Mouse (Mus musculus) embryo, embryonic 10.5 days (tissue): ENCODE results near the gene Msh6.
"Not testable (repeated sequence)": the region's sequence is repeated elsewhere in the genome, so short reads cannot be mapped to it uniquely, and the experiment has no call there.

Source experiments
- DNase-seq: peaks from one replicate; pipeline ENCODE4 v3.0.0-alpha.2; 2015; ENCODE audit warnings: low spot score

Gene Msh6

DNA sequence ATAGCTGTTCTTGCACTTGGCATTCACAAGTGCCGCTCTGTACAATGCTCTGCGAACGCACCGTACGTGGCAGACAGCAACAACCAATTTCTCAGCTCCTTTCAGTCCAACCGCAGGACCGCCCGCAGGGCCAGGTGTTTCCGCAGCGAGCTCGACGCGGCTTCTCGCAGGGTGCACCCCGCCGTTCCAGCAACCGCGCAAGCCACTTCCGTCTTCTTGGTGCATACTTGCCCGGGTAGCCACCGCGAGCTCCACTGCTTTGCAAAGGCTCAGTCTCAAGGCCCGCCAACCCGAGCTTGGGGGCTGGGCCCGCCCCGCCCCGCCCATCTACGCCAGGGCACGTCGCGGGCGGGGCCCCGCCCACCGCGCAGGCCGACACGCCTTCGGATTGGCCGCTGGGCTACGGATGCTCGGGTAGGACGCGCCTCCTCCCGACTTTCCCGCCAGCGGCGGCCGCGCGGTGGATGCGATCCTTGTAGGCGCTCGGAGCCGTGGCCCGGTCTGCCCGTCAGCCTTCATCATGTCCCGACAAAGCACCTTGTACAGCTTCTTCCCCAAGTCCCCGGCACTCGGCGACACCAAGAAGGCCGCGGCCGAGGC lies at the start of gene Msh6:
Gene Msh6 (plus strand): TSS at position 434 of the 600 bp plus-strand sequence.
- DNase-seq = peak; percentile 96

- no peak for DNase-seq
Measured at GRCm38 (mm10) chr17:87934326-87934725, 40.5 kb upstream of the Msh6 start.

DNA sequence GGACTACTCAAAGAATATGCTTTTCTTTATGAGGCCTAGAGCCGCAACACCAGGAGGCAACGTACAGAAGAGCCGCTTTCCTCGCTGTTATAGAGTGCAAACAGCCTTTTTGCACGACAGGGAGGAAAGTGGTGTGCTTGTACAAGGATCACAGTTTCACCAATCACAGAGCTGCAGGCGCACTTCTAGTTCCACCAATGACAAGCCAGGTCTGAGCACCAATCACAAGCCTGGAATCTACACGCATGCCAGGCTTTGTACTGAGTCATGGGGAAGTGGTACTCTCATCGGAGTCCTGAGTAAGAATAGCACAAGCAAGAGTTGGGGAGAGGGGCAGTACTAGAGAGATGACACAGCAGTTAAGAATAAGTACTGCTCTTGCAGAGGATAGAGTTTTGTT lies 40.1 kb upstream of the Msh6 start:
- no peak for DNase-seq

DNA sequence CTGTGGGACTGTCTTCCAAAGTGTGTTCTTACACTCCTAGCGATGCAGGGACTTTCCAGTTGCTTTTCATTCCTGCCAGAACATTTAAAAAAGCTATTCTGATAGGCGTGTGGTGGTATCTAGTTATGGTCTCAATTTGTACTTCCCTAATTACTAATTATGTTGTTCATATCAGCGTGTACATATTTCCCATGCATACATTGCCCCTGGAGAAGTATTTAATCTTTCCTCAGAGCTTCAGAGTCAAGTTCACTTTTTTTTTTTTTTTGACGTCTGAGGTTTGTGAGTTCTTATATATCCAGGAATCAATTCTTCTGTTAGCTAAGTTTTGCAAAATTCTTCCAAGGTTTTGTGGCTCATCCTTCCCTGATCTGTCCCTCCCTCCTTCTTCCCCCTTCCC lies 38.7 kb upstream of the Msh6 start:
- DNase-seq = no peak

- DNase-seq = peak; percentile 76
Measured at GRCm38 (mm10) chr17:87948965-87949584, 25.8 kb upstream of the Msh6 start.

- not testable (repeated sequence) for DNase-seq
Measured at GRCm38 (mm10) chr17:87954618-87955124, 20.2 kb upstream of the Msh6 start.

GRCm38 (mm10) chr17:87957096-87957840 lies 17.6 kb upstream of the Msh6 start:
- no peak for DNase-seq

GRCm38 (mm10) chr17:87958283-87958682 lies 16.6 kb upstream of the Msh6 start:
- DNase-seq = no peak

GRCm38 (mm10) chr17:87959406-87959805 lies 15.5 kb upstream of the Msh6 start:
- not testable (repeated sequence) for DNase-seq

- DNase-seq = not testable (repeated sequence)
Measured at GRCm38 (mm10) chr17:87959931-87960330, 14.9 kb upstream of the Msh6 start.

DNA sequence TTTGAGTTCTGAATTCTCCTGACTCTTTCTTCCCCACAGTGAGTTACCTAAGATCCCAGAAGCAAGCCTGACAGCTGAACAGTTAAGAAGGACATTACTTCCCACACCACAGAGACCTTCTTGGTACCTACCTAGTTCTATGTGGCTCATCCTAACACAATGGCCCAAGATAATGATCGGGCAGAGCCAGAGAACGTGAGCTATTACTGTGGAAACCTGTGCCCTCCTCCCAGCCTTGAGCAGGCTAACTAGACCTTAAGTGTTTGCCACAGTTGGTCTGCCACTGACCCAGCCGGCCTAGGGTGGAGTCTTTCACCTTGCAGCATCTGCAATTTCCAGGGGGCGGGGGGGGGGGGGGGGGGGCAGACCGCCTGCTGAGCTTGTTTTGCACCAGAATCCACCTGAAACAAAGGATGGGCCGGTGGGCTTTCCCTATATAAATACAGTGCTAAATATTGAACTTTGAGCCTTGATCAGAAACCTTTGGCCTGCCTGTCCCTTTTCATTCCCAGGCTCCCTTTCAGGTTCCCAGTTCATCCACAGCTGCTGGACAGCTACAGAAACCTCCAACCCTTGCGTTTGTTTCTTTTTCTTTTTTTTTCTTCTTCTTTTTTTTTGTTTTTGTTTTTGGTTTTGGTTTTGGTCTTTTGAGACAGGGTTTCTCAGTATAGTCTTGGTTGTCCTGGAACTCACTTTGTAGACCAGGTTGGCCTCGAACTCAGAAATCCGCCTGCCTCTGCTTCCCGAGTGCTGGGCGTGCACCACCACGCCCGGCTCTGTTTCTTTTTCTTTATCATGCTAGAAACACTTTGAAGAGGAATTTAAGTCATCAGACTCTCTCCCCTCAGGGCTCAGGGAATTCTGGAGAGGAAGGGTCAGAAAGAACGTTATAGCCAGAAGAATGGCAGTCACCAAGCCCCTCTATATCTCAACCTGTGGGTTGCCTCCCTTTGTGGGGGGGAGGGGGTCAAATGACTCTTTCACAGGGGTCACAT lies 11.5 kb upstream of the Msh6 start:
- DNase-seq = no peak

GRCm38 (mm10) chr17:87968483-87968926 lies 6.4 kb upstream of the Msh6 start:
- DNase-seq = not testable (repeated sequence)

GRCm38 (mm10) chr17:87971696-87972591 lies 2.9 kb upstream of the Msh6 start:
- DNase-seq = not testable (repeated sequence)

DNA sequence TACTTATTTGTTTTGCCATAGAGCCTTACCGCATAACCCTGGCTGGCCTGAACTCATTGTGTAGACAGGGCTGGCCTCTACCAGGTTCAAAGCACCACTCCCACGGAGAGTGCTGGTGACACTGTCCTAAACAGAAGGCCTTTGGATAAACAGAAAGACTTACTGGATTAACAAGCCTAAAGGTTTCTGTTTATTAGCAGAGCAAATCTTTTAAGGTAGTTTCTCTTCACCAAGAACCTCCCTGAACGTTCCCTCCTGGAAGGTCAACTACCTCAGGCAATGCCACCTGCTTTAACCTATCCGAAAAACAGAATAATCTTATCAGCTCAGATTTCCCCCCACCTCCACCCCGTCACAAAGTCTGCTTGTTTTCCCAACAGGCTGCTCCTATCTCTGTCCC lies 2.0 kb upstream of the Msh6 start:
- no peak for DNase-seq

DNA sequence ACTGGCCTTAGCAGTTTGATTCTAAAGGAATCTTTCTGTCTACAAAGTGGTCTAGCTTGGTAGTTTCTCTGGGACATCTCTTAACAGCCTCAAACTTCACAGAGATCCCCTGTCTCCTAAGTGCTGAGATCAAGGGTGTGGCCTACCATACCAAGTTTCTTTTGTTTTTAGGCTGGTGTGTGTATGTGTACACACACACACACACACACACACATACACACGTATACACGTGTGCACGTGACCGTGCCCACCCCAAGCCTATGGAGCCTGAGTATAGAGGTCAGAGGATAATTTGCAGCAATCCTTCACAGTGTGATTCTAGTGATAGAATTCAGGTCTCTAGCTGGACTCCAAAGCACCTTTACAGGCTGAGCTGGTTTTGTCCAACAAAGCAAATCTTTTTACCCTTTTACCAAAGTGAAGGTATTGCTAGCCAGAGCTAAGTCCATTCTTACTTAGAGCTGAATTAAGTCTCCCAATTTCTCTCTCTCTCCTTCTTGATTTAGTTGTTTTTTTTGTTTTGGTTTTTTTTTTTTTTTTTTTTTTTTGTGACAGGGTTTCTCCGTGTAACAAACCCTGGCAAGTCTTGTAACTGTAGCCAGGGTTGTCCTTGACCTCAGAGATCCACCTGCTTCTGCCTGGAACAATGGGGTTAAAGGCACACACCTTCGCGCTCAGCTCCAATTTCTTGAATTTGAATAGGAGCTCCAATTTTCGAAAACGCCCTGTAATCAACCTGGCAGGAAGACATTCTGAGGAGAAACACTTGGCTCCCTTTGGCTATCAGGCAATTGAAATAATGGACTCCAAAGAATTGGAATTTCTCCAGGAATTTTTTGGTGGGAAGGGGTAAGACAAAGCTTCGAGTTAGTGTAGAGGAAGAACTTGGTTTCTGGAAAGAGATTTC lies 1.3 kb upstream of the Msh6 start:
- DNase-seq = no peak

DNA sequence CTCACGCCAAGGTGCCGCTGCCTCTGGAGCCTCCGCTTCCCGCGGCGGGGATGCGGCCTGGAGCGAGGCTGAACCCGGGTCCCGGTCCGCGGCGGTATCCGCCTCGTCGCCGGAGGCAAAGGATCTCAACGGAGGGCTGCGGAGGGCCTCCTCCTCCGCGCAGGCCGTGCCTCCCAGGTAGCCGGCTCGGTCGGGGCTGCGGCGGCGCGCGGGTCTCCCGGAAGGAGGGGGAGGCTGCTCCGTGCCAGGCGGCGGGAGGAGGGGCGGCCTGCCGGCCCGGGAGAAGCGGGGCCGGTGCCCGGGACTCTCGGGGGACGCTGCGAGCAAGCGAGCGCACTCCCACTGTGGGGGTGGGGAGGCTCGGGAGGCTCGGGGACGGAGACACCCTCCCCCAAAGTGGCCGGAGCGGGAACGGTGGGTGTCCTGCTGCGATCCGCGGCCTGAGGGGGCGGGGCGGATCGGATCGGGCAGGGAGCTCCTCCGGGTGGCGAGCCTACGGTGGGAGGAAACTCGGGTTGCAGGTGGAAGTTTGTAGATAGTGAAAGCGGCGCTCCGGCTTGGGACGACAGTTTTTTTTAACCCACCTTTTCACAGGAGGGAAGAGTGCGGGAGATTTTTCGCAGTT lies 479 bp downstream of the Msh6 start:
- DNase-seq = peak; percentile 59

- DNase-seq = no peak
Measured at GRCm38 (mm10) chr17:87976154-87976806, 1.4 kb downstream of the Msh6 start.

DNA sequence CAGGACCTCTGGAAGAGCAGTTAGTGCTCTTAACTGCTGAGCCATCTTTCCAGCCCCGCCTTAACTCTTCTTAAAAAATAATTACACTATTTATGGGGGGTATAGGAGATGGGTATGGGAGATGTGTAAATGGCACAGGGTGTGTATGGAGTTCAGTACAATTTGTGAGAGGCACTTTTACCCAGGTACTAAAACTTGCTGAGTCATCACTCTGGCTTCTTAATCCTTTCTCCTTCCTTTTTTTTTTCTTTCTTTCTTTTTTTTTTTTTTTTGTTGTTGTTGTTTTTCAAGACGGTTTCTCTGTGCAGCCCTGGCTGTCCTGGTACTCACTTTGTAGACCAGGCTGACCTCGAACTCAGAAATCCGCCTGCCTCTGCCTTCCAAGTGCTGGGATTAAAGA lies 2.1 kb downstream of the Msh6 start:
- DNase-seq = not testable (repeated sequence)

DNA sequence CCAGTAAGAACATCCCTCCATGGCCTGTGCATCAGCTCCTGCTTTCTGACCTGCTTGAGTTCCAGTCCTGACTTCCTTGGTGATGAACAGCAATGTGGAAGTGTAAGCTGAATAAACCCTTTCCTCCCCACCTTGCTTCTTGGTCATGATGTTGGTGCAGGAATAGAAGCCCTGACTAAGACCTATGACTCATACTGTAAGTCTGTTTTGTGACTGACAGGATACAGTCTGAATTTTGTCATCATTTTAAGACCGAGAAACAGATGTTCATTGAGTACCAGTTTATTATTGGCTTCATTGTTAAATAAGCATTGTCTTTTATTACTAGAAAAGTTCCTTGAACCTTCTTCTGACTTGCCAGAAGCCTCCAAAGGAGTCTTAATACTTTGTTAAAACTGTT lies 4.8 kb downstream of the Msh6 start:
- not testable (repeated sequence) for DNase-seq
